Mouse (Mus musculus) embryonic facial prominence, embryonic 14.5 days (tissue): ENCODE measurements around the gene Susd2. TPM values are rescaled to one million over a fixed set of nuclear protein-coding genes. Genes with fewer than 3 reads are reported as not detected.
A peak's percentile ranks its signal among the peaks of the same experiment; 100 is the strongest.

Source experiments
- ATAC-seq: fragments of 200-750 bp; cut with Nextera tagmentation; 2 replicates; pipeline ENCODE4 v1.8.0; 2017; ENCODE audit warnings: low read depth, moderate number of reproducible peaks, moderate TSS enrichment
- DNase-seq: peaks from one replicate; pipeline ENCODE4 v3.0.0-alpha.2; 2015; ENCODE audit warnings: low spot score
- H3K27ac ChIP-seq: fragments of 300-500 bp; sonication (generic); replicated peaks from 2 replicates; pipeline ENCODE4 v1.5.1; 2014; ENCODE audit warnings: low read depth, mild to moderate bottlenecking, low read length, moderate library complexity
- H3K27me3 ChIP-seq: fragments of 300-500 bp; sonication (generic); replicated peaks from 2 replicates; pipeline ENCODE4 v1.6.1; 2014; ENCODE audit warnings: low read length; ENCODE audit not compliant: control insufficient read depth, insufficient read depth
- H3K36me3 ChIP-seq: fragments of 300-500 bp; sonication (generic); 2 replicates; pipeline ENCODE4 v1.6.1; 2014; ENCODE audit warnings: low read length, mixed read lengths; ENCODE audit not compliant: control insufficient read depth, insufficient read depth
- H3K4me1 ChIP-seq: fragments of 300-500 bp; sonication (generic); 2 replicates; pipeline ENCODE4 v1.6.1; 2014; ENCODE audit warnings: antibody characterized with exemption, low read length; ENCODE audit not compliant: control insufficient read depth, insufficient read depth
- H3K4me2 ChIP-seq: fragments of 300-500 bp; sonication (generic); 2 replicates; pipeline ENCODE4 v1.6.1; 2014; ENCODE audit warnings: low read depth, mild to moderate bottlenecking, low read length, moderate library complexity, mixed read lengths
- H3K4me3 ChIP-seq: fragments of 300-500 bp; sonication (generic); 2 replicates; pipeline ENCODE4 v1.5.1; 2014; ENCODE audit warnings: low read depth, mild to moderate bottlenecking, low read length
- H3K9ac ChIP-seq: fragments of 300-500 bp; sonication (generic); 2 replicates; pipeline ENCODE4 v1.6.1; 2014; ENCODE audit warnings: low read depth, mild to moderate bottlenecking, low read length, moderate library complexity, mixed read lengths
- H3K9me3 ChIP-seq: fragments of 300-500 bp; sonication (generic); 2 replicates; pipeline ENCODE4 v1.6.1; 2016; ENCODE audit warnings: low read length; ENCODE audit not compliant: control insufficient read depth
- WGBS: fragments of 180-500 bp; shearing (Covaris S2); extraction: QIAGEN DNeasy Blood & Tissue Kit; methylation state at CpG from one replicate; pipeline ENCODE4 v1.1.7; 2014; 5-methylcytosine and 5-hydroxymethylcytosine counted together
- polyA plus RNA-seq: library from polyadenylated mRNA; unstranded; fragments of >200 nt; fragmentation: Nextera tagmentation; extraction: Ambion mirVana; gene quantifications from 2 replicates; pipeline ENCODE4 v1.2.1, GENCODE M21; 2014

Gene Susd2
- polyA plus RNA-seq, 1 experiment from 2014 or later, result 7.4 TPM

DNA sequence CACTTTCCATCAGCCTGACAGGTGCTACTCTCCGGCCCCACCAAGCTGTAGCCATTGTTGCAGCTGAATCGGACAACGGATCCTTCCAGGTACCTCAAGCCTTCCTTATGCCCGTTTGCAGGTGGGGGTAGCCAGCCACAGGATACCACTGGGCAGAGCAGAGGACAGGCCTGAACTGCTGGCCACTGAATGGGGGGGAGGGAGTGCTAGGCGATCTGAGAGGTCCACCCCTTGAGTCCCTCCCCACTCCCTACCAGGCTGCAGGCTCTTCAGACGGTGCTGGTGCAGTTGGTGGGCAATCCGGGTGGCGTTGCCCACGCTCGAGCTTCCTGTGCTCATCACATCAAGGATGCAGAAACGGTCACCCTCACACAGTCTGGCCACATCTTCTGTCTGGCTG is 6.1 kb downstream of the Susd2 start:
- Histone ChIP-seq H3K27ac (no peak overlapping the region), H3K4me3 (no peak overlapping the region), H3K4me2 (no peak overlapping the region), H3K4me1 (peaks cover 2% of the 10 kb centered on the region; the same call in 1 of the 2 replicates), H3K9ac (no peak overlapping the region), H3K27me3 (no peaks in the 10 kb centered on the region), H3K9me3 (no peaks in the 10 kb centered on the region), H3K36me3 (no peaks in the 10 kb centered on the region)
- ATAC-seq (no peak), DNase-seq (no peak)
- WGBS, result 94% methylated on average over 11 of the region's 11 CpGs

DNA sequence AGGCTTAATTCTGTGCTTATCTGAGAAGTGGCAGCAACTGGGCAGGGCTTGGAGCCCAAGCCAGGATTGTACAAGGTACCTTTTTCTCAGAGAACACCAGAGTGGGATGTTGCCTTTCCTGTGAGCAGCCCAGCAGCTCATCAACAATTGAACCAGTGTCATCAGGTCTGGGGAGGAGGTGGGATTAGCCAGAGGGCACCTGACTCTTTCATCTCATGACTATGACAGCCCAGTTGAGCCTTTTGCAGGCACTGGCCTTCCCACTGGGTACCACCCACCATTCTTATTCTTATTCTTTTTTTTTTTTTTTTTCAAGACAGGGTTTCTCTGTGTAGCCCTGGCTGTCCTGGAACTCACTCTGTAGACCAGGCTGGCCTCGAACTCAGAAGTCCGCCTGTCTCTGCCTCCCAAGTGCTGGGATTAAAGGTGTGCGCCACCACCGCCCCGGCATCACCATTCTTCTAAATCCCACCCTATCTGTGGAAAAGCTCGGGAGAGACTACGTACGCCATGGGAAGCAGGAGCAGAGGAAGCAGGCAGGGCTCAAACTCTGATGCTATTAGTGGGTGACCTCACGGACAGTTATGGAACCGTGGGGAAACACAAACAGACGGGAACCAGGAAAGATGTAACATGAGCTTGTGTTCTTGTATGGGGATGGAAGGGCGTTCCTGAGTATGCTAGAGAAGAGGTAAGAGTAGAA is 7.6 kb downstream of the Susd2 start:
- H3K36me3 ChIP-seq, result no peaks in the 10 kb centered on the region
- 81% methylated on average over 12 of the region's 12 CpGs for WGBS
- H3K9me3 ChIP-seq, result no peaks in the 10 kb centered on the region
- H3K4me1 ChIP-seq, result peaks cover 4% of the 10 kb centered on the region; the same call in 1 of the 2 replicates
- no peak overlapping the region for H3K4me2 ChIP-seq
- H3K27me3 ChIP-seq, result no peaks in the 10 kb centered on the region
- no peak overlapping the region for H3K4me3 ChIP-seq
- H3K9ac ChIP-seq, result no peak overlapping the region
- no peak for DNase-seq
- ATAC-seq, result no peak
- H3K27ac ChIP-seq, result no peak overlapping the region

GRCm38 (mm10) chr10:75635693-75636055 is 8.1 kb downstream of the Susd2 start:
- peaks cover 4% of the 10 kb centered on the region; the same call in 1 of the 2 replicates for H3K4me1 ChIP-seq
- no peak overlapping the region for H3K27ac ChIP-seq
- H3K4me3 ChIP-seq, result no peak overlapping the region
- ATAC-seq, result no peak
- DNase-seq, result peak; percentile 68
- no peak overlapping the region for H3K9ac ChIP-seq
- no peaks in the 10 kb centered on the region for H3K9me3 ChIP-seq
- no peak overlapping the region for H3K4me2 ChIP-seq
- H3K27me3 ChIP-seq, result no peaks in the 10 kb centered on the region
- WGBS, result 3% methylated on average over 9 of the region's 9 CpGs
- H3K36me3 ChIP-seq, result no peaks in the 10 kb centered on the region

GRCm38 (mm10) chr10:75635019-75635692 is 8.7 kb downstream of the Susd2 start:
- Histone ChIP-seq H3K4me2 (no peak overlapping the region), H3K9ac (no peak overlapping the region), H3K27me3 (no peaks in the 10 kb centered on the region), H3K4me1 (peaks cover 4% of the 10 kb centered on the region; the same call in 1 of the 2 replicates), H3K27ac (no peak overlapping the region), H3K4me3 (no peak overlapping the region), H3K9me3 (no peaks in the 10 kb centered on the region), H3K36me3 (no peaks in the 10 kb centered on the region)
- ATAC-seq (no peak), DNase-seq (no peak)
- 70% methylated on average over 14 of the region's 14 CpGs for WGBS

- Histone ChIP-seq H3K9ac (no peak overlapping the region), H3K4me3 (no peak overlapping the region), H3K27ac (no peak overlapping the region), H3K4me2 (no peak overlapping the region), H3K9me3 (no peaks in the 10 kb centered on the region), H3K27me3 (no peaks in the 10 kb centered on the region), H3K4me1 (peaks cover 4% of the 10 kb centered on the region; the same call in 1 of the 2 replicates), H3K36me3 (no peaks in the 10 kb centered on the region)
- DNase-seq (no peak), ATAC-seq (no peak)
- WGBS, result 99% methylated on average over 8 of the region's 8 CpGs
Observed at GRCm38 (mm10) chr10:75634610-75635009, 9.2 kb downstream of the Susd2 start.

DNA sequence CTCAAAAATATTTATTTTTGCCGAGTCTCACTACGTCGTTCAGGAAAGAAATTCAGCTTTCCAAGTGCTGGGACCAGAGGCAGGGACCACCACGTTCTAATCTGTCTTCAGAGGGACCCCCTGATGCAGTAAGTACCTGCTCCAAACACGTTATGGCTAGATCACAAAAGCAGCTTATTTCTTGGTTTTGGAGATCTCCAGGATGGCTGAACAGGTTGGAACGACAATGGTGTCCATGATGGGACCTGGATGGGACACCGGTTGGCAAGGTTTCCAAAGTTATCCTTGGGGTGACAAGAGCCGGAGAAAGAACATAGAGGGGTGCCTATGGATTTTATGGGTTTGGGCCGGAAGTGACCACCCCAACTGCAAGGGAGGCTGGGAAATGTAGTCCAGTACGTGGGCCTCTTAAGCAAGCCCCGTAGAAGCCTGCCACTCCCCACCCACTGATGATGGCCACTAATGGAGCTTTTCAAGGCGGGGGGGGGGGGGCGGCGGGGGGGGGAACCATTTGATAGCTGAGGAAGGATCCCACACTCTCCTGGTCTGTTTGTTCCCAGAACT is 10.2 kb downstream of the Susd2 start:
- no peak for ATAC-seq
- no peak overlapping the region for H3K4me3 ChIP-seq
- no peak overlapping the region for H3K4me2 ChIP-seq
- no peaks in the 10 kb centered on the region for H3K36me3 ChIP-seq
- 80% methylated on average over 11 of the region's 14 CpGs for WGBS
- H3K27ac ChIP-seq, result 0 out of 2 replicates have a peak overlapping the region, but pooled peaks have one; percentile 66
- peaks cover 4% of the 10 kb centered on the region; the same call in 1 of the 2 replicates for H3K4me1 ChIP-seq
- no peaks in the 10 kb centered on the region for H3K9me3 ChIP-seq
- H3K27me3 ChIP-seq, result no peaks in the 10 kb centered on the region
- no peak for DNase-seq
- H3K9ac ChIP-seq, result no peak overlapping the region

DNA sequence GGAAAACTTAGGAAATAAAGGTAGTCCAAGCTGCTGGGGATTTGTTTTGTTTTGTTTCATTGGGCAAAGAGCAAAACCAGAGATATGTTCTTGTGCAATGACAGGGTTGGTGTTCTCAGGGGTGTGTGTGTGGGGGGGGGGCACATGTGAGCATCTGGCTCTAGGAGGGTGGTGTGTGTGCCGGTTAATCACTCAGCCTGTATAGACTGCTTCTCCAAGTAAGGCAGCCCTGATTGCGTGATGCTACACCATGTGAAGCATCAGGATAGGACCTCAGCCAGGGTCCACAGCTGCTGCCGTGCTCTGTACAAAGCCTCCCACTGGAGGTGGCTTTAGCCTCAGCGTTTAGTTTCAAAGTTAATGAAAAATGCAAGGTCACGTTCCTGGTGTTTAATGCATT is 10.8 kb downstream of the Susd2 start:
- peak; percentile 87 for ATAC-seq
- 41% methylated on average over 5 of the region's 5 CpGs for WGBS

DNA sequence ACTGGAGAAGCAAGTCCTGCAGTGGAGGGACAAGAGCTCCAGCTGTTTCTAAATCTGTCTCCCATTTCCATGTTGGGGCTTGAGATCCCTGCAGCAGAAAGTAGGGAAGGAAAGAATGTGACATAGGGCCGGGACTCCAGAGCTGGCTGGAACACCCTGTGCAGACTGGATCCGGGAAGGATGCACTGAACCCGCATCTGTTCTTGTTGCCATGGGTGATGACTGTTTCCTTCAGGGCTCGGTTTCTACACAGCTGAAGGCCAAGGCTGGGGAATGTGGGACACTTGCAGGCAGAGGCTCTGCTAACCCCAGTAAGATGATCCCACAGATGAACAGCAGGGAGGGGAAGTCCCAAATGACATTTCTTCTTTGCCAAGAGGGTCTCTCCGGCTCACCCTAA is 11.2 kb downstream of the Susd2 start:
- 21% methylated on average over 5 of the region's 5 CpGs for WGBS
- Histone ChIP-seq H3K36me3 (no peaks in the 10 kb centered on the region), H3K27me3 (no peaks in the 10 kb centered on the region), H3K4me2 (no peak overlapping the region), H3K4me1 (peaks cover 4% of the 10 kb centered on the region; the same call in 1 of the 2 replicates), H3K4me3 (no peak overlapping the region), H3K9me3 (no peaks in the 10 kb centered on the region), H3K9ac (no peak overlapping the region), H3K27ac (peak overlapping the region; percentile 66)
- DNase-seq (peak; percentile 87), ATAC-seq (peak; percentile 90)

More for the DNA sequence above, 10.8 kb downstream of the Susd2 start:
- peak overlapping the region; percentile 66 for H3K27ac ChIP-seq
- no peak overlapping the region for H3K9ac ChIP-seq
- H3K36me3 ChIP-seq, result no peaks in the 10 kb centered on the region
- no peak overlapping the region for H3K4me2 ChIP-seq
- H3K4me1 ChIP-seq, result peaks cover 4% of the 10 kb centered on the region; the same call in 1 of the 2 replicates
- H3K27me3 ChIP-seq, result no peaks in the 10 kb centered on the region
- H3K9me3 ChIP-seq, result no peaks in the 10 kb centered on the region
- no peak overlapping the region for H3K4me3 ChIP-seq
- DNase-seq, result peak; percentile 72
